Mouse (Mus musculus): ENCODE measurements at regions not wholly inside any gene's neighbourhood (a gene's known extent, or its start where the extent isn't known, plus 50 kb on each side); places are given as distances from the start of the nearest gene placed in this dataset.

DNA sequence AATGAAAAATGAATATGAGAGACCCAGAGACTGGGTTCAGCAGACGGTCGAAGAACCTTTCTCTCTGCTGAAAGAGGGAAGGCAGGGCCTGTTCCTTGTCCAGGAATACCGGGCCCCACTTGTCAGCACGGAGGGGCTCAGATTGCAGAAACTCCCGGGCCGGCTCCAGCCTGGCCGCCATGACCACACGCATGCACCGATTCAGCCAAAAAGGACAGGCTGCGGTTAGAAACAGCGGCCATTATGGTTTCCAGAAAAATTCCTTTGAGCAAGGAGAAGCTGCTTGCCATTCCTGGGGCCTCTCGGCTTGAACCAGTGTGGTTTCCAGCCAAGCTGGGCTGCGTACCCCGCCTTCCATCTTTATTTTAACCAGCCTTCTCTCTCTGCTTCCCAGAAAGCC is 64.7 kb upstream of the Tnrc6c start:
- TF ChIP-seq POLR2A (IDR thresholded peaks at IDR 0.05; ENCODE audit: control insufficient read depth, low read depth, low read length) = no peak
- no peak for TF ChIP-seq CTCF (IDR thresholded peaks at IDR 0.05; ENCODE audit: control insufficient read depth, insufficient read depth, insufficient replicate concordance, low read depth, low read length)
